Mouse (Mus musculus): ENCODE data around the gene Sfxn1. TPM values are rescaled to one million over a fixed set of nuclear protein-coding genes. Genes with fewer than 3 reads are reported as not detected.

The Sfxn1 gene
- polyA plus RNA-seq, 1 experiment from 2014 or later = 89.2 TPM

- 97% methylated on average over 3 of the region's 3 CpGs for WGBS
- H3K27me3 ChIP-seq (ENCODE audit: control insufficient read depth, insufficient read depth, low read length) = no peaks in the 10 kb centered on the region
- no peak for DNase-seq (ENCODE audit: low spot score)
Measured at GRCm38 (mm10) chr13:54103271-54103670, 31.6 kb downstream of the Sfxn1 start.

DNA sequence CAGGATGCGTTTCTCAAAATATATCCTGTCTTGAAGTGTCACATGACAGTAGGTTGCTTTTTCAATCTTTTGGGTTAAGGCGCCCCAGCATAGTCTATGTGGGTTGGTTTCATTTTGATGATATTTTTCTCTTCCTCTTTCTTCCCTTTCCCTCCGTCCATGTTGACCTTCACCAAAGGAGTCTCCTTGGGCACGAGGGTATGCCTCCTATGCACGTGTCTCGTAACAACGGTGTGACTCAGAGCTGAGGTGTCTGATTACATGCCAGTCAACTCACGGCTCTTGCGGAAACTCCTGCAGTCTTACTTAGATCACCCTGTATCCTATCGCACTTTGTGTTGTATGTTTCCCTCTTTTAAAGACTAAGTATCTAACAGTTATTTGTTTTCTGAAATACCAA, 32.2 kb downstream of the Sfxn1 start:
- Histone ChIP-seq H3K27me3 (ENCODE audit: control insufficient read depth, insufficient read depth, low read length) (no peaks in the 10 kb centered on the region), H3K36me3 (replicated peaks; ENCODE audit: control insufficient read depth, insufficient read depth) (peaks cover 45% of the 10 kb centered on the region)
- WGBS = 89% methylated on average over 10 of the region's 10 CpGs

More at GRCm38 (mm10) chr13:54103271-54103670, 31.6 kb downstream of the Sfxn1 start:
- ATAC-seq (ENCODE audit: low FRiP score) = no peak
- H3K9ac ChIP-seq = no peak overlapping the region
- H3K4me2 ChIP-seq (replicated peaks) = no peak overlapping the region
- H3K4me1 ChIP-seq (replicated peaks; ENCODE audit: control insufficient read depth, insufficient read depth, low read length) = no peaks in the 10 kb centered on the region
- no peak overlapping the region for H3K4me3 ChIP-seq (replicated peaks; ENCODE audit: low read length)
- H3K36me3 ChIP-seq (replicated peaks; ENCODE audit: control insufficient read depth, insufficient read depth) = peaks cover 48% of the 10 kb centered on the region
- no peak overlapping the region for H3K27ac ChIP-seq
- H3K9me3 ChIP-seq (ENCODE audit: control insufficient read depth, low read length) = no peaks in the 10 kb centered on the region

GRCm38 (mm10) chr13:54113819-54114550, 42.3 kb downstream of the Sfxn1 start:
- Histone ChIP-seq H3K4me3 (replicated peaks; ENCODE audit: low read length) (no peak overlapping the region), H3K27ac (no peak overlapping the region), H3K4me2 (replicated peaks) (no peak overlapping the region), H3K36me3 (replicated peaks; ENCODE audit: control insufficient read depth, insufficient read depth) (no peaks in the 10 kb centered on the region), H3K27me3 (ENCODE audit: control insufficient read depth, insufficient read depth, low read length) (no peaks in the 10 kb centered on the region), H3K9ac (no peak overlapping the region), H3K4me1 (replicated peaks; ENCODE audit: control insufficient read depth, insufficient read depth, low read length) (no peaks in the 10 kb centered on the region), H3K9me3 (ENCODE audit: control insufficient read depth, low read length) (peaks cover 5% of the 10 kb centered on the region; the same call in 1 of the 2 replicates)
- DNase-seq (ENCODE audit: low spot score) = peak; percentile 91
- 55% methylated on average over 11 of the region's 11 CpGs for WGBS
- peak; percentile 79 for ATAC-seq (ENCODE audit: low FRiP score)

More for the DNA sequence above, 32.2 kb downstream of the Sfxn1 start:
- no peaks in the 10 kb centered on the region for H3K4me1 ChIP-seq (replicated peaks; ENCODE audit: control insufficient read depth, insufficient read depth, low read length)
- H3K4me3 ChIP-seq (replicated peaks; ENCODE audit: low read length) = no peak overlapping the region
- H3K4me2 ChIP-seq (replicated peaks) = no peak overlapping the region
- no peak overlapping the region for H3K27ac ChIP-seq
- H3K9ac ChIP-seq = no peak overlapping the region
- ATAC-seq (ENCODE audit: low FRiP score) = no peak
- DNase-seq (ENCODE audit: low spot score) = no peak
- no peaks in the 10 kb centered on the region for H3K9me3 ChIP-seq (ENCODE audit: control insufficient read depth, low read length)

- Histone ChIP-seq H3K4me1 (replicated peaks; ENCODE audit: control insufficient read depth, insufficient read depth, low read length) (no peaks in the 10 kb centered on the region), H3K27ac (no peak overlapping the region), H3K9me3 (ENCODE audit: control insufficient read depth, low read length) (peaks cover 5% of the 10 kb centered on the region; the same call in 1 of the 2 replicates), H3K36me3 (replicated peaks; ENCODE audit: control insufficient read depth, insufficient read depth) (no peaks in the 10 kb centered on the region), H3K4me3 (replicated peaks; ENCODE audit: low read length) (no peak overlapping the region), H3K9ac (no peak overlapping the region), H3K4me2 (replicated peaks) (no peak overlapping the region), H3K27me3 (ENCODE audit: control insufficient read depth, insufficient read depth, low read length) (no peaks in the 10 kb centered on the region)
- 77% methylated on average over 5 of the region's 5 CpGs for WGBS
- DNase-seq (ENCODE audit: low spot score) (no peak), ATAC-seq (ENCODE audit: low FRiP score) (no peak)
Measured at GRCm38 (mm10) chr13:54114931-54115330, 43.3 kb downstream of the Sfxn1 start.

- ATAC-seq (ENCODE audit: low FRiP score) (no peak), DNase-seq (ENCODE audit: low spot score) (no peak)
- no peaks in the 10 kb centered on the region for H3K36me3 ChIP-seq (replicated peaks; ENCODE audit: control insufficient read depth, insufficient read depth)
- no peak overlapping the region for H3K4me3 ChIP-seq (replicated peaks; ENCODE audit: low read length)
- peaks cover 5% of the 10 kb centered on the region; the same call in 1 of the 2 replicates for H3K9me3 ChIP-seq (ENCODE audit: control insufficient read depth, low read length)
- H3K9ac ChIP-seq = no peak overlapping the region
- no peaks in the 10 kb centered on the region for H3K4me1 ChIP-seq (replicated peaks; ENCODE audit: control insufficient read depth, insufficient read depth, low read length)
- H3K4me2 ChIP-seq (replicated peaks) = no peak overlapping the region
- H3K27ac ChIP-seq = no peak overlapping the region
- WGBS = 88% methylated on average over 6 of the region's 6 CpGs
- no peaks in the 10 kb centered on the region for H3K27me3 ChIP-seq (ENCODE audit: control insufficient read depth, insufficient read depth, low read length)
Measured at GRCm38 (mm10) chr13:54115779-54116178, 44.1 kb downstream of the Sfxn1 start.

DNA sequence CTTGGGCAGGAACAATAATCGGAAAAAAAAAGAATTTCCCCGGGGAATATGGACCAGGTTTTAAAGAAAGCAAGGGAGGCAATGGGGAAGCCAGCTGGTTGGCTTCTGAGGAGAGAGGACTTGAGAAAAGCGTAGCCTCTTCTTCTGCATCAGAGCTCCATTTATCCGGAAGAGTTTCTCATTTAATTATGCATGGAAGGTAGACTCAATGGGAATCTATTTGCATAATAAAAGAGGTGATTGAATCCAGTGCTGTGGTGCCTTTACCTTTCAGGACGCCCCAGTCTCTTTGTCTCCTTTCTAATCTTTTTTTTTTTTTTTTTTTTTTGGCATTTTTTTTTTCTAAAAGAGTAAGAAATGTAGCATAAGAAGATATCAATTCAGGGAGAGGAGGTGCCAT, 46.7 kb downstream of the Sfxn1 start:
- H3K27ac ChIP-seq = no peak overlapping the region
- DNase-seq (ENCODE audit: low spot score) (no peak), ATAC-seq (ENCODE audit: low FRiP score) (no peak)
- H3K4me3 ChIP-seq (replicated peaks; ENCODE audit: low read length) = no peak overlapping the region
- no peaks in the 10 kb centered on the region for H3K27me3 ChIP-seq (ENCODE audit: control insufficient read depth, insufficient read depth, low read length)
- no peaks in the 10 kb centered on the region for H3K36me3 ChIP-seq (replicated peaks; ENCODE audit: control insufficient read depth, insufficient read depth)
- H3K4me2 ChIP-seq (replicated peaks) = no peak overlapping the region
- H3K9ac ChIP-seq = no peak overlapping the region
- 12% methylated on average over 5 of the region's 5 CpGs for WGBS
- no peaks in the 10 kb centered on the region for H3K4me1 ChIP-seq (replicated peaks; ENCODE audit: control insufficient read depth, insufficient read depth, low read length)
- peaks cover 11% of the 10 kb centered on the region; the same call in 1 of the 2 replicates for H3K9me3 ChIP-seq (ENCODE audit: control insufficient read depth, low read length)

DNA sequence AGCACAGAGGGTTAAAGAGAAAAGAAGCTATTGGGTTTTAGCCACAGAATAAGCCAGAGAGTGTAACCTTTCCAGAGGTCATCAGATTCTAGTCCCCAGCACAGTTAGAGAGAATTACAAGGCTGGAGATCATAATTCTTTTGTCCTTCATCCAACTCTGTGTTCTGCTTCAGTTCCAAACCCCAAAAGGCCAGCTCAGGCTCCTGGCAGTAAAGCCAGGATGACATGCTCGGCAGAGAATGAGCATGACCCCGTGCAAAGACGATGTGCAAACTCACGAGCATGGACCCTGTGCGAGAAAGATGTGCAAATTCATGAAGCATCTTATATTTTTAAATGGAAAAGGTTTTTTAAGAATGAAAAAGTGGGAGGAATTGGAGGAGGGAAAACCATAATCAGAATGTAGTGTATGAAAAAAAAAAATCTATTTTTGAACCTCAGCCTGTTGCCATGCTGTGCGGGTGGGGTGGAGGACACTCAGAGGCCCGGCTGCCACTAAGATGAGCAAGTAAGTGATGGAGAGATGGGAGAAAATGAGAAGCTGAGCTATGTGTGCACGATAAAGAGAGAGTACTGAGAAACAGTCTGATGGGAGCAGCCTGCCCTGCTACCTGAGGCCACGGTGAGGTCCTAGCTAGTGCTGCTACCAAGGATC, 66.2 kb downstream of the Sfxn1 start:
- Histone ChIP-seq H3K27ac (no peak overlapping the region), H3K36me3 (replicated peaks; ENCODE audit: control insufficient read depth, insufficient read depth) (no peaks in the 10 kb centered on the region), H3K9ac (no peak overlapping the region), H3K27me3 (ENCODE audit: control insufficient read depth, insufficient read depth, low read length) (no peaks in the 10 kb centered on the region), H3K4me3 (replicated peaks; ENCODE audit: low read length) (no peak overlapping the region), H3K4me1 (replicated peaks; ENCODE audit: control insufficient read depth, insufficient read depth, low read length) (no peaks in the 10 kb centered on the region), H3K4me2 (replicated peaks) (no peak overlapping the region), H3K9me3 (ENCODE audit: control insufficient read depth, low read length) (no peaks in the 10 kb centered on the region)
- WGBS = 80% methylated on average over 9 of the region's 9 CpGs
- DNase-seq (ENCODE audit: low spot score) (no peak), ATAC-seq (ENCODE audit: low FRiP score) (no peak)

- Histone ChIP-seq H3K4me2 (replicated peaks) (no peak overlapping the region), H3K4me1 (replicated peaks; ENCODE audit: control insufficient read depth, insufficient read depth, low read length) (peaks cover 10% of the 10 kb centered on the region; the same call in 1 of the 2 replicates), H3K4me3 (replicated peaks; ENCODE audit: low read length) (no peak overlapping the region), H3K9ac (no peak overlapping the region), H3K36me3 (replicated peaks; ENCODE audit: control insufficient read depth, insufficient read depth) (no peaks in the 10 kb centered on the region), H3K27me3 (ENCODE audit: control insufficient read depth, insufficient read depth, low read length) (no peaks in the 10 kb centered on the region), H3K27ac (0 out of 2 replicates have a peak overlapping the region, but pooled peaks have one; percentile 32), H3K9me3 (ENCODE audit: control insufficient read depth, low read length) (no peaks in the 10 kb centered on the region)
- ATAC-seq (ENCODE audit: low FRiP score) = no peak
- WGBS = 25% methylated on average over 5 of the region's 5 CpGs
- DNase-seq (ENCODE audit: low spot score) = no peak
Measured at GRCm38 (mm10) chr13:54143788-54144187, 72.1 kb downstream of the Sfxn1 start.

DNA sequence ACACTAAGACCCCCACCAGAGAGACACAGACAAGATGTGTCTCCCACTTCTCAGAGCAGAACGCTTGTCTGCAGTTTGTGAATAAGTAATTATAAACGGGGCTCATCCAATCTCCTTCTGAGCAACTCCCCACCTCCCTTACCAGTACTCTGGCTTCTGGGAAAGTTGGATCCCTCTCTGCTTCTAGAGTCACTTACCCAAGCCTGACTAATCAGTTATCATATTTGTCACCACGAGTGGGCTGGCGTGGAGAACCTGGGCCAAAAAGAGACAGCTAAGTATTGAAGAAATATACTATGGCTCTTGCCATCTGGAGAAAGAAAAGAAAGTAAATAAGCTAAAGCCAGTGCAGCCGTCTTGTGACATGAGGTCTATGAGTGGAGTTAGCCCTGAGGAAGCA, 73.0 kb downstream of the Sfxn1 start:
- H3K4me1 ChIP-seq (replicated peaks; ENCODE audit: control insufficient read depth, insufficient read depth, low read length) = peaks cover 10% of the 10 kb centered on the region; the same call in 1 of the 2 replicates
- H3K4me3 ChIP-seq (replicated peaks; ENCODE audit: low read length) = no peak overlapping the region
- no peak overlapping the region for H3K27ac ChIP-seq
- no peak overlapping the region for H3K9ac ChIP-seq
- WGBS = 44% methylated on average over 5 of the region's 5 CpGs
- DNase-seq (ENCODE audit: low spot score) = no peak
- ATAC-seq (ENCODE audit: low FRiP score) = no peak
- H3K36me3 ChIP-seq (replicated peaks; ENCODE audit: control insufficient read depth, insufficient read depth) = no peaks in the 10 kb centered on the region
- no peaks in the 10 kb centered on the region for H3K27me3 ChIP-seq (ENCODE audit: control insufficient read depth, insufficient read depth, low read length)
- no peak overlapping the region for H3K4me2 ChIP-seq (replicated peaks)
- H3K9me3 ChIP-seq (ENCODE audit: control insufficient read depth, low read length) = no peaks in the 10 kb centered on the region
